Mouse (Mus musculus) E14TG2a.4 (cell line): Measurements from ENCODE around the gene Uggt2.

Experiments
- H3K27me3 ChIP-seq: 2 replicates; pipeline ENCODE4 v1.6.1; 2014; ENCODE audit warnings: low read length, control low read depth; ENCODE audit not compliant: insufficient read depth
- H3K36me3 ChIP-seq: 2 replicates; pipeline ENCODE4 v1.6.1; 2014; ENCODE audit warnings: low read length, control low read depth; ENCODE audit not compliant: insufficient read depth
- H3K4me1 ChIP-seq: replicated peaks from 2 replicates; pipeline ENCODE4 v1.6.1; 2014; ENCODE audit warnings: low read depth, low read length, control low read depth
- H3K4me3 ChIP-seq: replicated peaks from 2 replicates; pipeline ENCODE4 v1.5.1; 2014; ENCODE audit warnings: mild to moderate bottlenecking, low read length
- H3K9me3 ChIP-seq: 2 replicates; pipeline ENCODE4 v1.6.1; 2014; ENCODE audit warnings: low read length, control low read depth
- CTCF ChIP-seq: conservative IDR thresholded peaks from 2 replicates; pipeline ENCODE4 v1.5.1; 2014; ENCODE audit warnings: low read length
- NANOG ChIP-seq: IDR thresholded peaks from 2 replicates; pipeline ENCODE4 v1.6.1; 2014; ENCODE audit warnings: borderline replicate concordance, low read length, mixed read lengths
- POU5F1 ChIP-seq: IDR thresholded peaks from 2 replicates; pipeline ENCODE4 v1.6.1; 2014; ENCODE audit warnings: low read length, borderline replicate concordance

Uggt2 gene

GRCm38 (mm10) chr14:118936236-118936635 lies 163.0 kb downstream of the Uggt2 start:
- Histone ChIP-seq H3K4me1 (peaks cover 21% of the 10 kb centered on the region), H3K36me3 (no peaks in the 10 kb centered on the region), H3K27me3 (peaks cover 24% of the 10 kb centered on the region), H3K4me3 (no peak overlapping the region), H3K9me3 (no peaks in the 10 kb centered on the region)
- TF ChIP-seq CTCF (no peak), POU5F1 (no peak), NANOG (no peak)
